Mouse (Mus musculus) limb, embryonic 15.5 days (tissue): ENCODE data around the gene Olfr971. TPM values are rescaled to one million over a fixed set of nuclear protein-coding genes. Genes with fewer than 3 reads are reported as not detected.
"Not testable (repeated sequence)": the region's sequence is repeated elsewhere in the genome, so short reads cannot be mapped to it uniquely, and the experiment has no call there.

Source experiments
- ATAC-seq: fragments of 200-750 bp; cut with Nextera tagmentation; 2 replicates; pipeline ENCODE4 v1.8.0; 2017; ENCODE audit warnings: low read depth, moderate TSS enrichment; ENCODE audit not compliant: insufficient number of reproducible peaks, low FRiP score, low TSS enrichment
- H3K27ac ChIP-seq: fragments of 300-500 bp; sonication (generic); 2 replicates; pipeline ENCODE4 v1.5.1; 2015; ENCODE audit warnings: moderate library complexity, mild to moderate bottlenecking, inconsistent platforms
- H3K27me3 ChIP-seq: fragments of 300-500 bp; sonication (generic); 2 replicates; pipeline ENCODE4 v1.6.1; 2015; ENCODE audit warnings: inconsistent platforms
- H3K36me3 ChIP-seq: fragments of 300-500 bp; sonication (generic); 2 replicates; pipeline ENCODE4 v1.6.1; 2015; ENCODE audit warnings: inconsistent platforms
- H3K4me1 ChIP-seq: fragments of 300-500 bp; sonication (generic); 2 replicates; pipeline ENCODE4 v1.6.1; 2015; ENCODE audit warnings: inconsistent platforms
- H3K4me2 ChIP-seq: fragments of 300-500 bp; sonication (generic); 2 replicates; pipeline ENCODE4 v1.6.1; 2015; ENCODE audit warnings: mild to moderate bottlenecking, inconsistent platforms
- H3K4me3 ChIP-seq: fragments of 300-500 bp; sonication (generic); 2 replicates; pipeline ENCODE4 v1.5.1; 2015; ENCODE audit warnings: mild to moderate bottlenecking, inconsistent platforms
- H3K9ac ChIP-seq: fragments of 300-500 bp; sonication (generic); 2 replicates; pipeline ENCODE4 v1.6.1; 2015; ENCODE audit warnings: inconsistent platforms
- H3K9me3 ChIP-seq: fragments of 300-500 bp; sonication (generic); 2 replicates; pipeline ENCODE4 v1.6.1; 2016; ENCODE audit warnings: inconsistent platforms
- WGBS: fragments of 180-500 bp; shearing (Covaris S2); methylation state at CpG from one replicate; pipeline ENCODE4 v1.1.7; 2015; 5-methylcytosine and 5-hydroxymethylcytosine counted together
- polyA plus RNA-seq: library from polyadenylated mRNA; unstranded; fragments of >200 nt; fragmentation: Nextera tagmentation; extraction: Ambion mirVana; gene quantifications from 2 replicates; pipeline ENCODE4 v1.2.1, GENCODE M21; 2015

Olfr971 gene
- not detected in 2 replicates for polyA plus RNA-seq

GRCm38 (mm10) chr9:39836576-39836975 lies at the start of gene Olfr971:
TSS of gene Olfr971 (plus strand) at chr9:39836876.
- H3K9me3 ChIP-seq, H3K27me3 ChIP-seq, H3K27ac ChIP-seq, ATAC-seq, H3K4me3 ChIP-seq, H3K4me2 ChIP-seq, H3K9ac ChIP-seq, H3K4me1 ChIP-seq, H3K36me3 ChIP-seq: not testable (repeated sequence)
- WGBS, result 81% methylated on average over 2 of the region's 2 CpGs

DNA sequence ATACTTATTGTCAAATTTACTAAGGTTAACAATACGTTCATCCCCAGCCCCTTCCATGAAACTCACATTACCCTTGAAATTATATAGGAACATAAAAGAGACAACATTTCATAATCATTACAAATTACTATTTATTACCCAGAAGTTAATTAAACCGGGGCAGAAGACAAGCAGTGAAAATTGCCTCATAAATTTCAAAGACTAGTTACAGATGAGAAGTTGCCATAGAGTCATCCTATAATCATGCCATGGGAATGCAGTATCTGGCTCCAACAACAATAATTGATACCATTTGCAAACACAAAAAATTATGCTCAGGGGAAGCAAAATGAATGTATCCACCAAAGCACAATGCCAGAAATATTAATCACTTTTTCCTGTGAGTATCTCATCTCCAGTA lies 46.1 kb upstream of the Olfr971 start, which contains the start of gene Olfr969:
Gene Olfr969, plus strand, starts transcription at position 388 of the 400 bp plus-strand sequence.
- Histone ChIP-seq H3K4me2 (no peak within 1 kb of the TSS), H3K36me3 (no peaks in the 10 kb centered on the region), H3K4me1 (no peaks in the 10 kb centered on the region), H3K27ac (no peak within 1 kb of the TSS), H3K4me3 (no peak within 1 kb of the TSS), H3K9ac (no peak within 1 kb of the TSS), H3K9me3 (no peaks in the 10 kb centered on the region), H3K27me3 (no peaks in the 10 kb centered on the region)
- no peak for ATAC-seq
- WGBS, result 48% methylated on average over 2 of the region's 2 CpGs

- no peak for ATAC-seq
- Histone ChIP-seq H3K4me1 (no peaks in the 10 kb centered on the region), H3K4me2 (no peak within 1 kb of the TSS), H3K27me3 (no peaks in the 10 kb centered on the region), H3K9me3 (no peaks in the 10 kb centered on the region), H3K9ac (no peak within 1 kb of the TSS), H3K27ac (no peak within 1 kb of the TSS), H3K4me3 (no peak within 1 kb of the TSS), H3K36me3 (no peaks in the 10 kb centered on the region)
- WGBS, result 60% methylated on average over 4 of the region's 4 CpGs
These were observed 28.1 kb upstream of the Olfr971 start, which contains the start of gene Olfr970 for GRCm38 (mm10) chr9:39808560-39808959. TSS of gene Olfr970 (plus strand) at chr9:39808860.

- no peak within 1 kb of the TSS for H3K9ac ChIP-seq
- 63% methylated on average over 2 of the region's 2 CpGs for WGBS
- H3K4me2 ChIP-seq, result no peak within 1 kb of the TSS
- H3K9me3 ChIP-seq, result no peaks in the 10 kb centered on the region
- no peak within 1 kb of the TSS for H3K27ac ChIP-seq
- H3K4me3 ChIP-seq, result no peak within 1 kb of the TSS
- no peaks in the 10 kb centered on the region for H3K36me3 ChIP-seq
- no peaks in the 10 kb centered on the region for H3K4me1 ChIP-seq
- H3K27me3 ChIP-seq, result no peaks in the 10 kb centered on the region
- no peak for ATAC-seq
These were observed 29.4 kb downstream of the Olfr971 start, which contains the start of gene Olfr972 for GRCm38 (mm10) chr9:39866122-39866521. TSS of gene Olfr972 (plus strand) at chr9:39866422.

DNA sequence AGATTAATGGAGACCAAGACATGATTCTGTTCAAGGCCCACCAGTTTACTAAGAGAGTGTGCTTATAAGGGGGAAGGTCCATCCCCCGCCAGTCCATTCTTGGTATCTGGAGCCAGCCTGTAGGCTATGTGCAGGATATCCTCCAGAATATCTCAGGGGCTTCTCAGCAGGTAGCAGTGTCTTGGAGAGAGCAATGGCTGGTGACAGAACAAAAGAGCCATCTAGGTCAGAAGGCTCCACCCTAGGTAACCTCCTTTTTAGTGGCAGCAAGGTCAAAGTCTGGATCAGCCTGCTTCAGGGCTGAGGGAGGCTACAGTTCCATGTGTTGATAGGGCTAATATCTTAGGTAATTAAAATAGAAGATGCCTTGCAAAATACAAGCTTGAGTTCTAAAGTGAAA lies 35.3 kb downstream of the Olfr971 start:
- H3K9me3 ChIP-seq, H3K4me1 ChIP-seq, H3K4me2 ChIP-seq, H3K27ac ChIP-seq, H3K27me3 ChIP-seq, H3K36me3 ChIP-seq, H3K4me3 ChIP-seq, ATAC-seq, H3K9ac ChIP-seq: not testable (repeated sequence)
- 86% methylated on average over 1 of the region's 1 CpGs for WGBS

GRCm38 (mm10) chr9:39877541-39878396 lies 41.1 kb downstream of the Olfr971 start:
- not testable (repeated sequence) for H3K4me3 ChIP-seq, H3K9ac ChIP-seq, ATAC-seq, H3K4me2 ChIP-seq, H3K9me3 ChIP-seq, H3K27ac ChIP-seq, H3K27me3 ChIP-seq, H3K4me1 ChIP-seq, H3K36me3 ChIP-seq
- WGBS, result no CpG with 5 or more reads among the region's 4 CpGs

Other genes with a start within 250 kb of the Olfr971 start
- gene AW551984, start 232.5 kb upstream of the Olfr971 start, polyA plus RNA-seq, result 75.0 and 122 TPM in 2 replicates
- gene Olfr148, start 226.2 kb upstream of the Olfr971 start, polyA plus RNA-seq, result not detected in 2 replicates
- gene Olfr960, start 215.5 kb upstream of the Olfr971 start, polyA plus RNA-seq, result not detected in 2 replicates
- gene Olfr961, start 191.8 kb upstream of the Olfr971 start, polyA plus RNA-seq, result not detected in 2 replicates
- gene Olfr963, start 169.7 kb upstream of the Olfr971 start, polyA plus RNA-seq, result not detected in 2 replicates
- not detected in 2 replicates for gene Olfr149, start 129.8 kb upstream of the Olfr971 start, polyA plus RNA-seq
- not detected in 2 replicates for gene Olfr965, start 125.5 kb upstream of the Olfr971 start, polyA plus RNA-seq
- not detected in 2 replicates for gene Olfr150, start 105.9 kb upstream of the Olfr971 start, polyA plus RNA-seq
- not detected in 2 replicates for gene Olfr967, start 90.6 kb upstream of the Olfr971 start, polyA plus RNA-seq
- not detected in 2 replicates for gene Olfr968, start 53.6 kb upstream of the Olfr971 start, polyA plus RNA-seq
- gene Olfr969, start 45.9 kb upstream of the Olfr971 start, polyA plus RNA-seq, result not detected in 2 replicates
- gene Olfr970, start 28.0 kb upstream of the Olfr971 start, polyA plus RNA-seq, result not detected in 2 replicates
- gene Olfr972, start 29.5 kb downstream of the Olfr971 start, polyA plus RNA-seq, result not detected in 2 replicates
- gene Olfr229, start 70.5 kb downstream of the Olfr971 start, polyA plus RNA-seq, result not detected in 2 replicates
- gene Olfr974, start 100.6 kb downstream of the Olfr971 start, polyA plus RNA-seq, result not detected in 2 replicates
- gene Olfr975, start 115.2 kb downstream of the Olfr971 start, polyA plus RNA-seq, result not detected in 2 replicates
- gene Olfr976, start 124.3 kb downstream of the Olfr971 start, polyA plus RNA-seq, result not detected in 2 replicates
- gene Olfr978, start 155.2 kb downstream of the Olfr971 start, polyA plus RNA-seq, result not detected in 2 replicates
- gene Olfr979, start 166.6 kb downstream of the Olfr971 start, polyA plus RNA-seq, result not detected in 2 replicates
- gene Olfr980, start 172.7 kb downstream of the Olfr971 start, polyA plus RNA-seq, result not detected in 2 replicates
- not detected in 2 replicates for gene Olfr981, start 184.6 kb downstream of the Olfr971 start, polyA plus RNA-seq
- gene Olfr982, start 237.0 kb downstream of the Olfr971 start, polyA plus RNA-seq, result not detected in 2 replicates